Mouse (Mus musculus): ENCODE results near the gene Qk. TPM values are rescaled to one million over a fixed set of nuclear protein-coding genes. Genes with fewer than 3 reads are reported as not detected.

Gene Qk
- polyA plus RNA-seq, 1 experiment from 2014 or later: 45.6 TPM

- 0 out of 2 replicates have a peak, but pooled peaks have one; percentile 27 for ATAC-seq (ENCODE audit: low read depth)
- H3K9me3 ChIP-seq: no peaks in the 10 kb centered on the region
- no peak overlapping the region for H3K27ac ChIP-seq (replicated peaks)
These were observed 103.5 kb downstream of the Qk start for GRCm38 (mm10) chr17:10216164-10216563.

GRCm38 (mm10) chr17:10209154-10209777 lies 110.4 kb downstream of the Qk start:
- no peaks in the 10 kb centered on the region for H3K27me3 ChIP-seq
- 0 out of 2 replicates have a peak overlapping the region, but pooled peaks have one; percentile 28 for H3K27ac ChIP-seq (replicated peaks)
- ATAC-seq (ENCODE audit: low read depth): 0 out of 2 replicates have a peak, but pooled peaks have one; percentile 50
- WGBS: 9% methylated on average over 12 of the region's 12 CpGs
- no peak overlapping the region for H3K4me3 ChIP-seq
- peaks cover 8% of the 10 kb centered on the region; the same call in 1 of the 2 replicates for H3K4me1 ChIP-seq (replicated peaks)
- H3K4me2 ChIP-seq: no peak overlapping the region
- peaks cover 17% of the 10 kb centered on the region for H3K36me3 ChIP-seq
- H3K9me3 ChIP-seq: no peaks in the 10 kb centered on the region
- no peak overlapping the region for H3K9ac ChIP-seq

More at GRCm38 (mm10) chr17:10216164-10216563, 103.5 kb downstream of the Qk start:
- no peak overlapping the region for H3K9ac ChIP-seq
- H3K27me3 ChIP-seq: no peaks in the 10 kb centered on the region
- H3K4me2 ChIP-seq: no peak overlapping the region
- 72% methylated on average over 5 of the region's 5 CpGs for WGBS
- H3K4me3 ChIP-seq: no peak overlapping the region
- H3K36me3 ChIP-seq: peaks cover 5% of the 10 kb centered on the region; the same call in 1 of the 2 replicates
- peaks cover 2% of the 10 kb centered on the region; the same call in 1 of the 2 replicates for H3K4me1 ChIP-seq (replicated peaks)

- Histone ChIP-seq H3K4me2 (no peak overlapping the region), H3K9ac (no peak overlapping the region), H3K27ac (replicated peaks) (0 out of 2 replicates have a peak overlapping the region, but pooled peaks have one; percentile 16), H3K4me3 (no peak overlapping the region), H3K27me3 (no peaks in the 10 kb centered on the region), H3K36me3 (peaks cover 9% of the 10 kb centered on the region; the same call in 1 of the 2 replicates), H3K9me3 (no peaks in the 10 kb centered on the region), H3K4me1 (replicated peaks) (no peaks in the 10 kb centered on the region)
- ATAC-seq (ENCODE audit: low read depth): no peak
- WGBS: 92% methylated on average over 2 of the region's 2 CpGs
These were observed 121.0 kb downstream of the Qk start for GRCm38 (mm10) chr17:10198662-10199061.

GRCm38 (mm10) chr17:10198231-10198630 lies 121.4 kb downstream of the Qk start:
- H3K4me2 ChIP-seq: no peak overlapping the region
- ATAC-seq (ENCODE audit: low read depth): no peak
- no peaks in the 10 kb centered on the region for H3K27me3 ChIP-seq
- H3K9me3 ChIP-seq: no peaks in the 10 kb centered on the region
- H3K4me3 ChIP-seq: no peak overlapping the region
- 94% methylated on average over 3 of the region's 3 CpGs for WGBS
- peaks cover 9% of the 10 kb centered on the region; the same call in 1 of the 2 replicates for H3K36me3 ChIP-seq
- no peaks in the 10 kb centered on the region for H3K4me1 ChIP-seq (replicated peaks)
- H3K9ac ChIP-seq: no peak overlapping the region
- H3K27ac ChIP-seq (replicated peaks): 0 out of 2 replicates have a peak overlapping the region, but pooled peaks have one; percentile 16

GRCm38 (mm10) chr17:10195703-10196102 lies 124.0 kb downstream of the Qk start:
- Histone ChIP-seq H3K4me1 (replicated peaks) (no peaks in the 10 kb centered on the region), H3K27ac (replicated peaks) (no peak overlapping the region), H3K4me2 (no peak overlapping the region), H3K9me3 (no peaks in the 10 kb centered on the region), H3K36me3 (peaks cover 9% of the 10 kb centered on the region; the same call in 1 of the 2 replicates), H3K27me3 (no peaks in the 10 kb centered on the region), H3K9ac (no peak overlapping the region), H3K4me3 (no peak overlapping the region)
- ATAC-seq (ENCODE audit: low read depth): no peak
- WGBS: 97% methylated on average over 6 of the region's 6 CpGs

GRCm38 (mm10) chr17:10190857-10191256 lies 128.8 kb downstream of the Qk start:
- Histone ChIP-seq H3K27ac (replicated peaks) (no peak overlapping the region), H3K36me3 (0 out of 2 replicates have a peak, but pooled peaks cover 6% of the 10 kb centered on the region), H3K4me3 (no peak overlapping the region), H3K9me3 (no peaks in the 10 kb centered on the region), H3K27me3 (no peaks in the 10 kb centered on the region), H3K4me2 (no peak overlapping the region), H3K9ac (no peak overlapping the region), H3K4me1 (replicated peaks) (peaks cover 25% of the 10 kb centered on the region)
- ATAC-seq (ENCODE audit: low read depth): no peak
- WGBS: 95% methylated on average over 1 of the region's 1 CpGs

GRCm38 (mm10) chr17:10188481-10188880 lies 131.2 kb downstream of the Qk start:
- Histone ChIP-seq H3K27me3 (no peaks in the 10 kb centered on the region), H3K9ac (no peak overlapping the region), H3K4me1 (replicated peaks) (peaks cover 25% of the 10 kb centered on the region), H3K36me3 (no peaks in the 10 kb centered on the region), H3K9me3 (no peaks in the 10 kb centered on the region), H3K4me3 (no peak overlapping the region), H3K4me2 (no peak overlapping the region), H3K27ac (replicated peaks) (peak overlapping the region; percentile 71)
- 55% methylated on average over 3 of the region's 3 CpGs for WGBS
- no peak for ATAC-seq (ENCODE audit: low read depth)

- WGBS: 74% methylated on average over 4 of the region's 4 CpGs
- peak overlapping the region; percentile 71 for H3K27ac ChIP-seq (replicated peaks)
- no peaks in the 10 kb centered on the region for H3K27me3 ChIP-seq
- no peak overlapping the region for H3K4me3 ChIP-seq
- H3K9me3 ChIP-seq: no peaks in the 10 kb centered on the region
- no peak for ATAC-seq (ENCODE audit: low read depth)
- no peaks in the 10 kb centered on the region for H3K36me3 ChIP-seq
- H3K4me1 ChIP-seq (replicated peaks): peaks cover 25% of the 10 kb centered on the region
- H3K4me2 ChIP-seq: no peak overlapping the region
- no peak overlapping the region for H3K9ac ChIP-seq
These were observed 132.1 kb downstream of the Qk start for GRCm38 (mm10) chr17:10187431-10188020.

GRCm38 (mm10) chr17:10181761-10182160 lies 137.9 kb downstream of the Qk start:
- Histone ChIP-seq H3K27ac (replicated peaks) (no peak overlapping the region), H3K27me3 (0 out of 2 replicates have a peak, but pooled peaks cover 3% of the 10 kb centered on the region), H3K4me1 (replicated peaks) (peaks cover 9% of the 10 kb centered on the region), H3K36me3 (no peaks in the 10 kb centered on the region), H3K9ac (no peak overlapping the region), H3K4me3 (no peak overlapping the region), H3K9me3 (no peaks in the 10 kb centered on the region), H3K4me2 (no peak overlapping the region)
- no peak for ATAC-seq (ENCODE audit: low read depth)
- 63% methylated on average over 6 of the region's 6 CpGs for WGBS

- Histone ChIP-seq H3K4me2 (no peak overlapping the region), H3K9ac (no peak overlapping the region), H3K4me1 (replicated peaks) (peaks cover 6% of the 10 kb centered on the region), H3K27ac (replicated peaks) (no peak overlapping the region), H3K9me3 (no peaks in the 10 kb centered on the region), H3K36me3 (no peaks in the 10 kb centered on the region), H3K4me3 (no peak overlapping the region), H3K27me3 (0 out of 2 replicates have a peak, but pooled peaks cover 2% of the 10 kb centered on the region)
- no peak for ATAC-seq (ENCODE audit: low read depth)
- WGBS: 22% methylated on average over 5 of the region's 5 CpGs
These were observed 142.6 kb downstream of the Qk start for GRCm38 (mm10) chr17:10177096-10177495.

- H3K9ac ChIP-seq: no peak overlapping the region
- no peaks in the 10 kb centered on the region for H3K27me3 ChIP-seq
- H3K36me3 ChIP-seq: no peaks in the 10 kb centered on the region
- 0 out of 2 replicates have a peak, but pooled peaks cover 3% of the 10 kb centered on the region for H3K4me1 ChIP-seq (replicated peaks)
- no peak overlapping the region for H3K4me3 ChIP-seq
- 92% methylated on average over 3 of the region's 3 CpGs for WGBS
- H3K9me3 ChIP-seq: peaks cover 6% of the 10 kb centered on the region; the same call in 1 of the 2 replicates
- no peak overlapping the region for H3K27ac ChIP-seq (replicated peaks)
- H3K4me2 ChIP-seq: no peak overlapping the region
- no peak for ATAC-seq (ENCODE audit: low read depth)
These were observed 158.4 kb downstream of the Qk start for GRCm38 (mm10) chr17:10161258-10161657.

GRCm38 (mm10) chr17:10160415-10160814 lies 159.2 kb downstream of the Qk start:
- no peaks in the 10 kb centered on the region for H3K36me3 ChIP-seq
- no peak for ATAC-seq (ENCODE audit: low read depth)
- no peak overlapping the region for H3K27ac ChIP-seq (replicated peaks)
- H3K4me1 ChIP-seq (replicated peaks): 0 out of 2 replicates have a peak, but pooled peaks cover 3% of the 10 kb centered on the region
- no peak overlapping the region for H3K9ac ChIP-seq
- H3K4me3 ChIP-seq: no peak overlapping the region
- H3K27me3 ChIP-seq: no peaks in the 10 kb centered on the region
- no peak overlapping the region for H3K4me2 ChIP-seq
- 93% methylated on average over 6 of the region's 6 CpGs for WGBS
- peaks cover 6% of the 10 kb centered on the region; the same call in 1 of the 2 replicates for H3K9me3 ChIP-seq

Data from neural tube, embryonic 13.5 days (tissue).